Mouse (Mus musculus): ENCODE measurements at regions not wholly inside any gene's neighbourhood (a gene's known extent, or its start where the extent isn't known, plus 50 kb on each side); places are given as distances from the start of the nearest gene placed in this dataset.

- TF ChIP-seq POLR2A (IDR thresholded peaks at IDR 0.05; ENCODE audit: low read depth, low read length) (no peak), KAT2A (IDR thresholded peaks at IDR 0.05; ENCODE audit: insufficient replicate concordance, low read length) (no peak)
Measured at GRCm38 (mm10) chr14:72300026-72300425, 191.6 kb downstream of the Gm9195 start.
